Mouse (Mus musculus) liver, embryonic 15.5 days (tissue): ENCODE measurements around the gene Arhgef11. TPM values are rescaled to one million over a fixed set of nuclear protein-coding genes. Genes with fewer than 3 reads are reported as not detected.
"Not testable (repeated sequence)": the region's sequence is repeated elsewhere in the genome, so short reads cannot be mapped to it uniquely, and the experiment has no call there.

Experiments used
- ATAC-seq: fragments of 200-750 bp; cut with Nextera tagmentation; 2 replicates; pipeline ENCODE4 v1.8.0; 2017; ENCODE audit warnings: moderate number of reproducible peaks, mild to moderate bottlenecking, moderate library complexity; ENCODE audit not compliant: insufficient read depth
- H3K27ac ChIP-seq: fragments of 300-500 bp; sonication (generic); replicated peaks from 2 replicates; pipeline ENCODE4 v1.5.1; 2015; ENCODE audit warnings: mild to moderate bottlenecking, inconsistent platforms
- H3K27me3 ChIP-seq: fragments of 300-500 bp; sonication (generic); 2 replicates; pipeline ENCODE4 v1.6.1; 2015; ENCODE audit warnings: mild to moderate bottlenecking, inconsistent platforms
- H3K36me3 ChIP-seq: fragments of 300-500 bp; sonication (generic); replicated peaks from 2 replicates; pipeline ENCODE4 v1.6.1; 2015; ENCODE audit warnings: moderate library complexity, mild to moderate bottlenecking, inconsistent platforms
- H3K4me1 ChIP-seq: fragments of 300-500 bp; sonication (generic); replicated peaks from 2 replicates; pipeline ENCODE4 v1.6.1; 2015; ENCODE audit warnings: inconsistent platforms
- H3K4me2 ChIP-seq: fragments of 300-500 bp; sonication (generic); 2 replicates; pipeline ENCODE4 v1.6.1; 2015; ENCODE audit warnings: moderate library complexity, mild to moderate bottlenecking, inconsistent platforms
- H3K4me3 ChIP-seq: fragments of 300-500 bp; sonication (generic); replicated peaks from 2 replicates; pipeline ENCODE4 v1.5.1; 2015; ENCODE audit warnings: mild to moderate bottlenecking, inconsistent platforms
- H3K9ac ChIP-seq: fragments of 300-500 bp; sonication (generic); 2 replicates; pipeline ENCODE4 v1.6.1; 2015; ENCODE audit warnings: moderate library complexity, mild to moderate bottlenecking, inconsistent platforms
- H3K9me3 ChIP-seq: fragments of 300-500 bp; sonication (generic); replicated peaks from 2 replicates; pipeline ENCODE4 v1.6.1; 2016; ENCODE audit warnings: inconsistent platforms
- WGBS: fragments of 180-500 bp; shearing (Covaris S2); methylation state at CpG from one replicate; pipeline ENCODE4 v1.1.7; 2015; ENCODE audit warnings: mixed read lengths; ENCODE audit not compliant: insufficient replicate concordance; 5-methylcytosine and 5-hydroxymethylcytosine counted together
- polyA plus RNA-seq: library from polyadenylated mRNA; unstranded; fragments of >200 nt; fragmentation: Nextera tagmentation; extraction: Ambion mirVana; gene quantifications from 2 replicates; pipeline ENCODE4 v1.2.1, GENCODE M21; 2015

The Arhgef11 gene
- 2.7 and 3.7 TPM in 2 replicates for polyA plus RNA-seq

GRCm38 (mm10) chr3:87616957-87617810, at the start of gene Arhgef11:
Gene Arhgef11, plus strand, starts transcription at chr3:87617559.
- peaks cover 39% of the 10 kb centered on the region for H3K27me3 ChIP-seq
- WGBS: 1% methylated on average over 88 of the region's 101 CpGs
- peak; percentile 89 for ATAC-seq
- peak within 1 kb of the TSS; percentile 86 for H3K4me2 ChIP-seq
- peak within 1 kb of the TSS; percentile 72 for H3K4me3 ChIP-seq
- H3K4me1 ChIP-seq: peaks cover 30% of the 10 kb centered on the region
- H3K36me3 ChIP-seq: no peaks in the 10 kb centered on the region
- no peaks in the 10 kb centered on the region for H3K9me3 ChIP-seq
- H3K27ac ChIP-seq: peak within 1 kb of the TSS; percentile 74
- peak within 1 kb of the TSS; percentile 67 for H3K9ac ChIP-seq

GRCm38 (mm10) chr3:87568681-87569080, 48.7 kb upstream of the Arhgef11 start:
- Histone ChIP-seq H3K27ac (no peak overlapping the region), H3K4me3 (no peak overlapping the region), H3K4me2 (no peak overlapping the region), H3K27me3 (no peaks in the 10 kb centered on the region), H3K9ac (no peak overlapping the region), H3K36me3 (no peaks in the 10 kb centered on the region), H3K9me3 (no peaks in the 10 kb centered on the region), H3K4me1 (no peaks in the 10 kb centered on the region)
- 75% methylated on average over 5 of the region's 5 CpGs for WGBS
- no peak for ATAC-seq

- H3K4me1 ChIP-seq: no peaks in the 10 kb centered on the region
- no peak overlapping the region for H3K9ac ChIP-seq
- ATAC-seq: no peak
- no peaks in the 10 kb centered on the region for H3K36me3 ChIP-seq
- no peaks in the 10 kb centered on the region for H3K27me3 ChIP-seq
- H3K27ac ChIP-seq: no peak overlapping the region
- H3K9me3 ChIP-seq: no peaks in the 10 kb centered on the region
- WGBS: 19% methylated on average over 6 of the region's 6 CpGs
- no peak overlapping the region for H3K4me3 ChIP-seq
- no peak overlapping the region for H3K4me2 ChIP-seq
These were observed 41.6 kb upstream of the Arhgef11 start for GRCm38 (mm10) chr3:87575766-87576165.

- H3K4me1 ChIP-seq: no peaks in the 10 kb centered on the region
- 73% methylated on average over 4 of the region's 4 CpGs for WGBS
- H3K27ac ChIP-seq: no peak overlapping the region
- ATAC-seq: no peak
- H3K4me2 ChIP-seq: no peak overlapping the region
- no peaks in the 10 kb centered on the region for H3K9me3 ChIP-seq
- no peak overlapping the region for H3K4me3 ChIP-seq
- no peak overlapping the region for H3K9ac ChIP-seq
- H3K27me3 ChIP-seq: no peaks in the 10 kb centered on the region
- no peaks in the 10 kb centered on the region for H3K36me3 ChIP-seq
These were observed 35.1 kb upstream of the Arhgef11 start for GRCm38 (mm10) chr3:87582259-87582658.

- H3K4me2 ChIP-seq: no peak overlapping the region
- no peaks in the 10 kb centered on the region for H3K36me3 ChIP-seq
- H3K9me3 ChIP-seq: no peaks in the 10 kb centered on the region
- no peak for ATAC-seq
- no peaks in the 10 kb centered on the region for H3K27me3 ChIP-seq
- no peak overlapping the region for H3K27ac ChIP-seq
- no peaks in the 10 kb centered on the region for H3K4me1 ChIP-seq
- no peak overlapping the region for H3K9ac ChIP-seq
- 48% methylated on average over 5 of the region's 5 CpGs for WGBS
- no peak overlapping the region for H3K4me3 ChIP-seq
These were observed 23.6 kb upstream of the Arhgef11 start for GRCm38 (mm10) chr3:87593793-87594192.

GRCm38 (mm10) chr3:87595328-87595727, 22.0 kb upstream of the Arhgef11 start:
- WGBS: 42% methylated on average over 4 of the region's 4 CpGs
- ATAC-seq: not testable (repeated sequence)

GRCm38 (mm10) chr3:87601077-87601476, 16.3 kb upstream of the Arhgef11 start:
- not testable (repeated sequence) for H3K4me1 ChIP-seq, H3K27ac ChIP-seq, ATAC-seq, H3K4me3 ChIP-seq, H3K9me3 ChIP-seq, H3K27me3 ChIP-seq, H3K9ac ChIP-seq, H3K36me3 ChIP-seq, H3K4me2 ChIP-seq
- 84% methylated on average over 15 of the region's 15 CpGs for WGBS

More at GRCm38 (mm10) chr3:87595328-87595727, 22.0 kb upstream of the Arhgef11 start:
- H3K9ac ChIP-seq, H3K4me3 ChIP-seq, H3K27me3 ChIP-seq, H3K36me3 ChIP-seq, H3K4me1 ChIP-seq, H3K4me2 ChIP-seq, H3K9me3 ChIP-seq, H3K27ac ChIP-seq: not testable (repeated sequence)

GRCm38 (mm10) chr3:87616354-87616753, 1.0 kb upstream of the Arhgef11 start:
- no peaks in the 10 kb centered on the region for H3K36me3 ChIP-seq
- H3K4me1 ChIP-seq: peaks cover 30% of the 10 kb centered on the region
- H3K27me3 ChIP-seq: peaks cover 39% of the 10 kb centered on the region
- ATAC-seq: no peak
- H3K27ac ChIP-seq: no peak overlapping the region
- 0 out of 2 replicates have a peak overlapping the region, but pooled peaks have one; percentile 86 for H3K4me2 ChIP-seq
- H3K9me3 ChIP-seq: no peaks in the 10 kb centered on the region
- WGBS: 58% methylated on average over 4 of the region's 4 CpGs
- H3K4me3 ChIP-seq: no peak overlapping the region
- H3K9ac ChIP-seq: no peak overlapping the region

GRCm38 (mm10) chr3:87617811-87618130, 412 bp downstream of the Arhgef11 start:
- Histone ChIP-seq H3K27ac (peak overlapping the region; percentile 65), H3K9ac (peak overlapping the region; percentile 67), H3K27me3 (peaks cover 39% of the 10 kb centered on the region), H3K4me3 (peak overlapping the region; percentile 72), H3K4me1 (peaks cover 30% of the 10 kb centered on the region), H3K4me2 (peak overlapping the region; percentile 86), H3K9me3 (no peaks in the 10 kb centered on the region), H3K36me3 (no peaks in the 10 kb centered on the region)
- WGBS: 3% methylated on average over 6 of the region's 6 CpGs
- no peak for ATAC-seq

- H3K36me3 ChIP-seq: no peaks in the 10 kb centered on the region
- H3K4me2 ChIP-seq: peak overlapping the region; percentile 86
- H3K27ac ChIP-seq: no peak overlapping the region
- H3K4me1 ChIP-seq: peaks cover 30% of the 10 kb centered on the region
- no peaks in the 10 kb centered on the region for H3K9me3 ChIP-seq
- H3K27me3 ChIP-seq: peaks cover 39% of the 10 kb centered on the region
- ATAC-seq: no peak
- peak overlapping the region; percentile 72 for H3K4me3 ChIP-seq
- H3K9ac ChIP-seq: no peak overlapping the region
- WGBS: 6% methylated on average over 3 of the region's 3 CpGs
These were observed 881 bp downstream of the Arhgef11 start for GRCm38 (mm10) chr3:87618240-87618639.

- WGBS: 59% methylated on average over 5 of the region's 5 CpGs
- H3K27ac ChIP-seq: no peak overlapping the region
- ATAC-seq: no peak
- H3K9me3 ChIP-seq: no peaks in the 10 kb centered on the region
- peaks cover 33% of the 10 kb centered on the region for H3K27me3 ChIP-seq
- peak overlapping the region; percentile 72 for H3K4me3 ChIP-seq
- no peak overlapping the region for H3K9ac ChIP-seq
- peak overlapping the region; percentile 86 for H3K4me2 ChIP-seq
- H3K4me1 ChIP-seq: peaks cover 30% of the 10 kb centered on the region
- H3K36me3 ChIP-seq: no peaks in the 10 kb centered on the region
These were observed 1.8 kb downstream of the Arhgef11 start for GRCm38 (mm10) chr3:87618981-87619710.
